ENCODE assay signal across 25 mouse cellular contexts in genomic region chr3:4744611-4745010, GRCm38 (mm10).
"Had no signal": no experiment of that assay in that cellular context is flagged by ENCODE, and none has a peak within 500 bp of the region (broad histone marks: within the 10 kb centered on the region; RNA-seq: fewer than 3 reads in every experiment).

No protein-coding gene starts in this region.

- DNase-seq: gastrocnemius, adult 2 months; gastrocnemius, postnatal 10 days; gastrocnemius, postnatal 25 days; heart, adult 18-20 months; heart, postnatal 10 days; heart, postnatal 4 days; kidney, adult 11 months; kidney, adult 2 months; kidney, adult 9 months; kidney, postnatal 14 days; kidney, postnatal 36 days; layer of hippocampus, adult 9-11 months; layer of hippocampus, postnatal 36 days; left cerebral cortex, postnatal 4 days had no signal

- H3K4me3 ChIP-seq: gastrocnemius, adult 2 months; heart, embryonic 10.5 days; heart, embryonic 12.5 days; hindbrain, embryonic 10.5 days; hindbrain, embryonic 12.5 days; hindbrain, embryonic 15.5 days; kidney, embryonic 15.5 days; limb, embryonic 13.5 days; limb, embryonic 15.5 days; liver, embryonic 12.5 days had no signal

- H3K4me1 ChIP-seq: heart, embryonic 10.5 days; heart, embryonic 12.5 days; hindbrain, embryonic 10.5 days; hindbrain, embryonic 12.5 days; hindbrain, embryonic 15.5 days; kidney, embryonic 15.5 days; limb, embryonic 13.5 days; limb, embryonic 15.5 days; liver, embryonic 12.5 days had no signal

- H3K27ac ChIP-seq: gastrocnemius, adult 2 months; heart, embryonic 10.5 days; hindbrain, embryonic 10.5 days; hindbrain, embryonic 12.5 days; hindbrain, embryonic 15.5 days; hindbrain, postnatal 0 days; kidney, embryonic 15.5 days; kidney, postnatal 0 days; limb, embryonic 13.5 days; limb, embryonic 15.5 days; liver, embryonic 12.5 days had no signal

- H3K36me3 ChIP-seq: heart, embryonic 10.5 days; heart, embryonic 12.5 days; hindbrain, embryonic 10.5 days; hindbrain, embryonic 12.5 days; hindbrain, embryonic 15.5 days; kidney, embryonic 15.5 days; limb, embryonic 13.5 days; limb, embryonic 15.5 days; liver, embryonic 12.5 days had no signal

- H3K9ac ChIP-seq: heart, embryonic 12.5 days; hindbrain, embryonic 12.5 days; hindbrain, embryonic 15.5 days; kidney, embryonic 15.5 days; limb, embryonic 13.5 days; limb, embryonic 15.5 days; liver, embryonic 12.5 days had no signal

- H3K27me3 ChIP-seq: heart, embryonic 12.5 days; hindbrain, embryonic 12.5 days; hindbrain, embryonic 15.5 days; kidney, embryonic 15.5 days; limb, embryonic 13.5 days; limb, embryonic 15.5 days; liver, embryonic 12.5 days had no signal

- H3K9me3 ChIP-seq: kidney, embryonic 15.5 days; limb, embryonic 15.5 days; liver, embryonic 12.5 days had no signal
